Mouse (Mus musculus) thymus, postnatal 36 days (tissue): Measurements from ENCODE around the gene Klf17.
A peak's percentile ranks its signal among the peaks of the same experiment; 100 is the strongest.
"Not testable (repeated sequence)": the region's sequence is repeated elsewhere in the genome, so short reads cannot be mapped to it uniquely, and the experiment has no call there.

Experiments
- DNase-seq, 2 experiments: peaks; one replicate each; pipeline ENCODE4 v3.0.0; 2022; ENCODE audit warnings: mixed read lengths in 2 of 2

Gene Klf17

GRCm38 (mm10) chr4:117765416-117765815, at the start of gene Klf17:
Klf17 (minus strand) TSS chr4:117765648.
- DNase-seq = no peak

- no peak for DNase-seq
These were observed 48.9 kb upstream of the Klf17 start for GRCm38 (mm10) chr4:117814333-117814732.

- DNase-seq = peak; percentile 35 to 43
These were observed 48.2 kb upstream of the Klf17 start for GRCm38 (mm10) chr4:117813591-117814192.

- DNase-seq = no peak
These were observed 45.5 kb upstream of the Klf17 start for GRCm38 (mm10) chr4:117810933-117811332.

- no peak for DNase-seq
These were observed 41.5 kb upstream of the Klf17 start for GRCm38 (mm10) chr4:117806992-117807391.

GRCm38 (mm10) chr4:117799904-117800303, 34.5 kb upstream of the Klf17 start:
- DNase-seq = no peak

GRCm38 (mm10) chr4:117788308-117788707, 22.9 kb upstream of the Klf17 start:
- DNase-seq = no peak

GRCm38 (mm10) chr4:117786963-117787362, 21.5 kb upstream of the Klf17 start:
- no peak for DNase-seq

- DNase-seq = no peak
These were observed 17.5 kb upstream of the Klf17 start for GRCm38 (mm10) chr4:117782908-117783307.

GRCm38 (mm10) chr4:117772960-117773359, 7.5 kb upstream of the Klf17 start:
- no peak for DNase-seq

GRCm38 (mm10) chr4:117770935-117771334, 5.5 kb upstream of the Klf17 start:
- DNase-seq = peak; percentile 6 to 22

GRCm38 (mm10) chr4:117760151-117760550, 5.3 kb downstream of the Klf17 start:
- no peak for DNase-seq

GRCm38 (mm10) chr4:117752469-117752868, 13.0 kb downstream of the Klf17 start:
- not testable (repeated sequence) for DNase-seq

- peak in 1 of 2 experiments; percentile 7 for DNase-seq
These were observed 27.9 kb downstream of the Klf17 start for GRCm38 (mm10) chr4:117737559-117737958.

GRCm38 (mm10) chr4:117731926-117732325, 33.5 kb downstream of the Klf17 start:
- DNase-seq = no peak

- DNase-seq = no peak
These were observed 41.3 kb downstream of the Klf17 start, which contains the start of gene Gm12845 for GRCm38 (mm10) chr4:117724112-117724511. Gm12845 (plus strand) TSS chr4:117724412.

GRCm38 (mm10) chr4:117713303-117714098, 51.9 kb downstream of the Klf17 start:
- no peak for DNase-seq

GRCm38 (mm10) chr4:117712314-117712713, 53.1 kb downstream of the Klf17 start:
- DNase-seq = no peak

GRCm38 (mm10) chr4:117708780-117709550, 56.5 kb downstream of the Klf17 start:
- DNase-seq = no peak
